Mouse (Mus musculus) hindbrain, embryonic 11.5 days (tissue): ENCODE results near the gene Slc9a4. TPM values are rescaled to one million over a fixed set of nuclear protein-coding genes. Genes with fewer than 3 reads are reported as not detected.

Experiments
- ATAC-seq: fragments of 200-750 bp; cut with Nextera tagmentation; 2 replicates; pipeline ENCODE4 v1.8.0; 2017; ENCODE audit warnings: mild to moderate bottlenecking, moderate TSS enrichment, moderate library complexity; ENCODE audit not compliant: low FRiP score
- DNase-seq: peaks from one replicate; pipeline ENCODE4 v3.0.0-alpha.2; 2015; ENCODE audit warnings: low spot score
- H3K27ac ChIP-seq: fragments of 300-500 bp; sonication (generic); 2 replicates; pipeline ENCODE4 v1.5.1; 2014; ENCODE audit warnings: mild to moderate bottlenecking, low read depth, low read length
- H3K27me3 ChIP-seq: fragments of 300-500 bp; sonication (generic); 2 replicates; pipeline ENCODE4 v1.6.1; 2014; ENCODE audit warnings: mild to moderate bottlenecking, low read length, moderate library complexity, mixed read lengths; ENCODE audit not compliant: control insufficient read depth, insufficient read depth
- H3K36me3 ChIP-seq: fragments of 300-500 bp; sonication (generic); 2 replicates; pipeline ENCODE4 v1.6.1; 2014; ENCODE audit warnings: mild to moderate bottlenecking, low read length, moderate library complexity, mixed read lengths; ENCODE audit not compliant: control insufficient read depth, insufficient read depth
- H3K4me1 ChIP-seq: fragments of 300-500 bp; sonication (generic); replicated peaks from 2 replicates; pipeline ENCODE4 v1.6.1; 2014; ENCODE audit warnings: low read length, mixed read lengths; ENCODE audit not compliant: control insufficient read depth, insufficient read depth
- H3K4me2 ChIP-seq: fragments of 300-500 bp; sonication (generic); replicated peaks from 2 replicates; pipeline ENCODE4 v1.6.1; 2014; ENCODE audit warnings: mild to moderate bottlenecking, low read depth, low read length
- H3K4me3 ChIP-seq: fragments of 300-500 bp; sonication (generic); 2 replicates; pipeline ENCODE4 v1.5.1; 2014; ENCODE audit warnings: low read depth, low read length
- H3K9ac ChIP-seq: fragments of 300-500 bp; sonication (generic); 2 replicates; pipeline ENCODE4 v1.6.1; 2014; ENCODE audit warnings: low read depth, low read length
- H3K9me3 ChIP-seq: fragments of 300-500 bp; sonication (generic); 2 replicates; pipeline ENCODE4 v1.6.1; 2016; ENCODE audit warnings: low read length; ENCODE audit not compliant: control insufficient read depth
- WGBS: fragments of 180-500 bp; shearing (Covaris S2); extraction: QIAGEN DNeasy Blood & Tissue Kit; methylation state at CpG from one replicate; pipeline ENCODE4 v1.1.7; 2014; 5-methylcytosine and 5-hydroxymethylcytosine counted together
- polyA plus RNA-seq: library from polyadenylated mRNA; unstranded; fragments of >200 nt; fragmentation: Nextera tagmentation; extraction: Ambion mirVana; gene quantifications from 2 replicates; pipeline ENCODE4 v1.2.1, GENCODE M21; 2014

Slc9a4 gene
- polyA plus RNA-seq, result not detected in 2 replicates

DNA sequence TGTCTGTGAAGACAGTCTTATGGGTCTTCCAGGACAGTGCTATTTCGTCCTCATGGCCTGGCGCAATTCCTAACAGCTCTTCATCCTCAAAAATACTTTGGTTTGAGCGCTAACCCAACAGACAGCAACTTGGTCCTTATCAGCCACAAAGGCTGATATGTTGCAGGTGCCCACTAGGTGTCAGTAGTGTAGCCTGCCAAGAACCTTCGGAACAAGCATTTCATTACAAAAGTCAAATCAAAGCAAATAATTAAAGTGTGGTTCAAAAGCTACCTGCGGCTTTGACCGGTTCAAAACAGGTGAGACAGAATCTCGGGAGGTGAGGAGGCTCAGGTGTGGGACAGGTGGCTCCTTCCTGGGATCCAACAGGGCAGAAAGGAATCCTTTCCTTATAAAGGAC, at the start of gene Slc9a4:
Gene Slc9a4, plus strand, starts transcription at position 298 of the 400 bp plus-strand sequence.
- no peak within 1 kb of the TSS for H3K9ac ChIP-seq
- peak; percentile 55 for DNase-seq

DNA sequence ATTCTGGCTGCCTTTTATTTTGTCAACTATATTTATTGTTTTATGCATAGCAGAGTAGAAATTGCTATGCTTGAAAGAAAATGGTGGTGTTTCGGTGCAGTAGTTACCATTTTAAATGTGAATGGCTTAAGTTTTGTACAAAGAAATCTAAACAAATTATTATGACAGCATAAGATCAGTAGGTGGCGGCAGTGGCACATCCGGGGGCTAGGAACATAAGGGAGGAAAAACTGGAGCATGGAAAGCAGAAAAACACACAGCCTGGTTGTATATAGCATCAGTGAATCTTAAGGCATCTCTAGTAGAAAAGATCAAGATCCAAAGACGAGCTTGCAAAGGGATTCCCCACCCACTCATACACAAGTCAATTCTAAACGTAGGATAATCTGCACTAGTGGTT, 42.3 kb upstream of the Slc9a4 start:
- no peaks in the 10 kb centered on the region for H3K4me1 ChIP-seq
- H3K9ac ChIP-seq, result no peak overlapping the region
- no peaks in the 10 kb centered on the region for H3K27me3 ChIP-seq
- no peak overlapping the region for H3K4me3 ChIP-seq
- H3K36me3 ChIP-seq, result no peaks in the 10 kb centered on the region
- no peak overlapping the region for H3K27ac ChIP-seq
- H3K4me2 ChIP-seq, result no peak overlapping the region
- DNase-seq (no peak), ATAC-seq (no peak)
- no peaks in the 10 kb centered on the region for H3K9me3 ChIP-seq
- WGBS, result 82% methylated on average over 5 of the region's 5 CpGs

More for the DNA sequence above, at the start of gene Slc9a4:
- Histone ChIP-seq H3K36me3 (no peaks in the 10 kb centered on the region), H3K4me2 (no peak within 1 kb of the TSS), H3K4me3 (no peak within 1 kb of the TSS), H3K4me1 (no peaks in the 10 kb centered on the region), H3K27ac (no peak within 1 kb of the TSS), H3K9me3 (no peaks in the 10 kb centered on the region), H3K27me3 (no peaks in the 10 kb centered on the region)
- 11% methylated on average over 7 of the region's 7 CpGs for WGBS
- no peak for ATAC-seq

DNA sequence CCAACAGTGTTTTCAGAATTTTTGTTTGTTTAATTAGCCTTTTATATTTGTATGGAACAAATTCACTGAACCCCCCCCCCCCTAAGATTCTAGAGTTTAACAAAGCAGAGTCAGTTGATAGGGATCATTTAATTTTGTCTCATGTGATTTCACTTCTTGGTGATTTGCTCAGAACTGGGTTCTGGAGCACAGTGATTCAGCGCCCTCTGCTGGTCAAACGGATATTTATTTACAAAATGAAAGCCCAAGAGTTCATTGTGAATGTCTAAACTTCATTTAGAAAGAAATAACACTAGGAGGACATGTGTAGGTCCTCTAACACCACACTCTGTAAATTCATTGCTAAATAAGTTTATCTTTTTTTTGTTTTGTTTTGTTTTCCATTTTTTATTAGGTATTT, 35.2 kb upstream of the Slc9a4 start:
- Histone ChIP-seq H3K36me3 (no peaks in the 10 kb centered on the region), H3K27me3 (no peaks in the 10 kb centered on the region), H3K9me3 (no peaks in the 10 kb centered on the region), H3K4me3 (no peak overlapping the region), H3K9ac (no peak overlapping the region), H3K4me1 (no peaks in the 10 kb centered on the region), H3K27ac (no peak overlapping the region), H3K4me2 (no peak overlapping the region)
- WGBS, result 0% methylated on average over 2 of the region's 2 CpGs
- DNase-seq, result peak; percentile 83
- ATAC-seq, result no peak

DNA sequence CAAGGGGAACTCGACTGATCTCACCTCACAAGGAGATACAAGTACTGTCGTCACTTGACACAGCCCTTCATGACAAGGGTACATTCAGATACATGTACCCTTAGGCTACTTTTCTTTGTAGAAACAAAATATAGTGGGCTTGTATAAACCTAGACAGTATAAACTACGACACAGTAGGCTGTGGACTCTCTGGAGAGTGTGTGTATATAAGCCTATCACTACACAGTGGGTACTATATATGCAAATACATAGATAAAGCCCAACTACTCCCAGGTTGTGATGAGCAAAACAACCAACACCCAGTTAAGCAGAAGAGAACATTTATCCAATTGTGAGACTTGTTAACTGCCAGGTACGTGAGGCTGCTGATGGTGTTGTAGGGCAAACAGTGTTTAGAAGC, 33.2 kb upstream of the Slc9a4 start:
- ATAC-seq (no peak), DNase-seq (no peak)
- Histone ChIP-seq H3K27me3 (no peaks in the 10 kb centered on the region), H3K36me3 (no peaks in the 10 kb centered on the region), H3K27ac (no peak overlapping the region), H3K4me2 (no peak overlapping the region), H3K4me1 (no peaks in the 10 kb centered on the region), H3K9me3 (no peaks in the 10 kb centered on the region), H3K4me3 (no peak overlapping the region), H3K9ac (no peak overlapping the region)
- WGBS, result 82% methylated on average over 4 of the region's 4 CpGs

DNA sequence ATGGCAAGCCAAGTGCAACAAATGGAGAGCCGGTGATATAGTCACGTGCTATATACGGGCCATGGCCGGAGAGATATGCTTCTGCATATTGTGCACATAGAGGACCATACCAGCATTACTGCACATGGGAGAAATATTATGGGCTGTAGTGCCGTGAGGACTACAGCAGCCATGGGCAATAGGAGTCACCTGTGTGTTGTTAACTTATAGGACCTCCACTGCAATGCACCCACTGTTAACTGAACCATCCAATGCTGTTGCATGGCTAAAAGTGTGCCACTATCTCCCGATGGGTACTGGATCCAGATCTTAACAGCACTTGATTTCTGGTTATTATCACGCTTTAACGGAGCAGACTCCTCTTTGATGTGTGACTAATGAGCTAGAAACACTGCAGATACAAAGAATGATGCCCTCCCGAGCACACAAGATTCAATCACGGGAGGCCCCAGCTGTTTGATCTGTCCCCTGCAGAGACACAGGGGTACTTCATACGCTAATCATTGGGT, 32.8 kb upstream of the Slc9a4 start:
- ATAC-seq, result peak; percentile 71
- Histone ChIP-seq H3K4me3 (no peak overlapping the region), H3K27ac (no peak overlapping the region), H3K4me1 (no peaks in the 10 kb centered on the region), H3K36me3 (no peaks in the 10 kb centered on the region), H3K9me3 (no peaks in the 10 kb centered on the region), H3K9ac (no peak overlapping the region), H3K4me2 (no peak overlapping the region), H3K27me3 (no peaks in the 10 kb centered on the region)
- peak; percentile 21 for DNase-seq
- 62% methylated on average over 11 of the region's 11 CpGs for WGBS

DNA sequence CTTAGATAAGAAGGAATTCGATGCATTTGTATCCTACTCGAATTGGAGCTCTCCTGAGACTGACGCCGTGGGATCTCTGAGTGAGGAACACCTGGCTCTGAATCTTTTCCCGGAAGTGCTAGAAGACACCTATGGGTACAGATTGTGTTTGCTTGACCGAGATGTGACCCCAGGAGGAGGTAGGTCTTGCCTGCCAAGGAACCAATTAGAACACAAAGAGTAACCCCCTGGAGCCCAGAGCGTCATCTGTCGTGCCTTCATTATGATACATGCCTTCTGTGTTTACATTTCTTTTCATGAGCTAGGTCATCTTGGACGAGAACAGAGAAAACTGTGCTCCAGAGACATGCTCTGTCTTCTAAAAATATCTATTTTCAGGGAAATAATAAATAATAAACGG, 32.1 kb upstream of the Slc9a4 start:
- WGBS, result 56% methylated on average over 10 of the region's 10 CpGs
- H3K9me3 ChIP-seq, result no peaks in the 10 kb centered on the region
- no peak overlapping the region for H3K4me3 ChIP-seq
- no peaks in the 10 kb centered on the region for H3K4me1 ChIP-seq
- H3K4me2 ChIP-seq, result no peak overlapping the region
- DNase-seq (peak; percentile 20), ATAC-seq (peak; percentile 66)
- no peak overlapping the region for H3K27ac ChIP-seq
- H3K27me3 ChIP-seq, result no peaks in the 10 kb centered on the region
- no peaks in the 10 kb centered on the region for H3K36me3 ChIP-seq
- H3K9ac ChIP-seq, result no peak overlapping the region

DNA sequence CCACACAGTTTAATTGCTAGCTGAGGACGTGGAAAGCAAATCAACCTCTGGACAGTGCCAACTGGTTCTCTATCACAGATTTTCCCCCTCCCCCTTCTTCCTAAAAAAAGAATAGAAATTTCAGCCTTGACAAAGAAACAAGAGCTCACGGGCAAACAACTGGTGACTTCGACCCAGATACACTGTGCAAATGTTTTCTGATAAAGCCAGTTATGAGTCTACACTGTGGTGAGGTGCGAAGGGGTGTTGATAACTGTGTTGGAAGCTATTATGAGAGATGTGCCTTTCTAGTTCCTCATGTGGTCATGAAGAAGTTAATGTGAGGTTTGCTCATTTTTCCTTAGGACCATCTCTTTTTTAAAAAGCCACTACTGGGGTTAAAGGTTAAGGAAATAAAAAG, 10.5 kb upstream of the Slc9a4 start:
- no peak overlapping the region for H3K4me3 ChIP-seq
- DNase-seq, result no peak
- H3K4me1 ChIP-seq, result no peaks in the 10 kb centered on the region
- H3K9me3 ChIP-seq, result no peaks in the 10 kb centered on the region
- no peak overlapping the region for H3K27ac ChIP-seq
- no peak overlapping the region for H3K4me2 ChIP-seq
- H3K27me3 ChIP-seq, result no peaks in the 10 kb centered on the region
- H3K36me3 ChIP-seq, result no peaks in the 10 kb centered on the region
- no peak for ATAC-seq
- H3K9ac ChIP-seq, result no peak overlapping the region
- 88% methylated on average over 4 of the region's 4 CpGs for WGBS

DNA sequence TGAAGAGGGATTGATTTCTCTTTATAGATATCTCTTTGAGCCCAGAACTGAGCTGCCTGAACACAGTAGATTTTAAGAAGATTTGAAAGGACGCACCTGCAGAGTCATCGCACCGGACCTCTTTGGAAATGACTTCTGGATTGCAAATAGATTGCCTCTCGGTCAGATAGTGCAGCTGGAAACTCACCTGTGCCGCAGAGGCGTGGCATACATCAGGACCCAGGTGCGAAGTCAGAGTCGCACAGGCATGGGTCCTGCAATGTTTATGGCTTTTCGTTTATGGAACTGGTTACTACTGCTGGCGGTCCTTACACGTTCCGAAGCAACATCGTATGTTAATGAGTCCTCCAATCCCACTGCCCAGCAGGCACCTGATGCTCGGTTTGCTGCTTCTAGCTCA, 388 bp downstream of the Slc9a4 start:
- Histone ChIP-seq H3K27me3 (no peaks in the 10 kb centered on the region), H3K4me3 (no peak overlapping the region), H3K4me1 (no peaks in the 10 kb centered on the region), H3K9me3 (no peaks in the 10 kb centered on the region), H3K27ac (no peak overlapping the region), H3K9ac (no peak overlapping the region), H3K36me3 (no peaks in the 10 kb centered on the region), H3K4me2 (no peak overlapping the region)
- DNase-seq, result no peak
- 69% methylated on average over 14 of the region's 14 CpGs for WGBS
- ATAC-seq, result no peak

DNA sequence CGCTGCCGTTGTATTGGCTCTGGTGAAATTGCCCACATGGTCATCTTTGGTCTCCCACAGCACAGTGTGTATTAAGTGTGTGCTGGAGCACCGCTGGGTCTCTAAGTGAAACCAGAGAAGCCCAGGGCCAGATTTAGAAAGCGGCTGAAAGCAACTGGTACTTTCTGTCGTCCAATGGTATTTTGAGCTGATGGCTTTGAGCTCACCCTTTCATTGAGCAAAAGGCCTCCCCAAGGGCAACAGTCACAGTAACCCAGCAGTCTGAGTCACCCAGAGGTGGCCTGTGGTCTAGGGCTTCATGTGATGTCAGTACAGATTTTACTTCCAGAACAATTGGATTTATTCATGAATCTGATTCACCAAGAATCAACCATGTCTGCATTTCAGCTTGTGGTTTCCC, 6.9 kb downstream of the Slc9a4 start:
- H3K9me3 ChIP-seq, result no peaks in the 10 kb centered on the region
- DNase-seq, result no peak
- no peak overlapping the region for H3K4me3 ChIP-seq
- H3K36me3 ChIP-seq, result no peaks in the 10 kb centered on the region
- no peak overlapping the region for H3K9ac ChIP-seq
- H3K4me1 ChIP-seq, result no peaks in the 10 kb centered on the region
- 77% methylated on average over 5 of the region's 5 CpGs for WGBS
- H3K27ac ChIP-seq, result no peak overlapping the region
- no peak overlapping the region for H3K4me2 ChIP-seq
- H3K27me3 ChIP-seq, result no peaks in the 10 kb centered on the region
- ATAC-seq, result no peak
